Mouse (Mus musculus) CH12.LX (cell line): ENCODE measurements around the gene Ttll11.

Source experiments
- CHD2 ChIP-seq: IDR thresholded peaks from 2 replicates; pipeline ENCODE4 v1.6.1; 2011; ENCODE audit warnings: low read length, improper control_type of control experiment
- CTCF ChIP-seq, 2 experiments: IDR thresholded peaks in 1 of 2; conservative IDR thresholded peaks in 1 of 2; 2 replicates each; pipeline ENCODE4 v1.5.1; 2011 to 2012; ENCODE audit warnings: low read depth in 2 of 2, low read length in 2 of 2, improper control_type of control experiment in 1 of 2, inconsistent platforms in 1 of 2, mild to moderate bottlenecking in 1 of 2, moderate library complexity in 1 of 2
- JUND ChIP-seq: conservative IDR thresholded peaks from 2 replicates; pipeline ENCODE4 v1.6.1; 2011; ENCODE audit warnings: low read depth, low read length, improper control_type of control experiment
- MAFK ChIP-seq: IDR thresholded peaks from 2 replicates; pipeline ENCODE4 v1.6.1; 2011; ENCODE audit warnings: low read length, improper control_type of control experiment; ENCODE audit not compliant: insufficient replicate concordance
- MAX ChIP-seq: IDR thresholded peaks from 2 replicates; pipeline ENCODE4 v1.6.1; 2011; ENCODE audit warnings: low read length, improper control_type of control experiment
- MEF2A ChIP-seq: IDR thresholded peaks from 2 replicates; pipeline ENCODE4 v1.6.1; 2014; ENCODE audit warnings: low read depth, mild to moderate bottlenecking, inconsistent platforms, low read length, improper control_type of control experiment, borderline replicate concordance
- NELFE ChIP-seq: IDR thresholded peaks from 2 replicates; pipeline ENCODE4 v1.6.1; 2011; ENCODE audit warnings: low read depth, low read length, improper control_type of control experiment
- POLR2A ChIP-seq: IDR thresholded peaks from 2 replicates; pipeline ENCODE4 v1.6.1; 2011; ENCODE audit warnings: low read depth, mild to moderate bottlenecking, improper control_type of control experiment, low read length
- POLR2AphosphoS2 ChIP-seq: IDR thresholded peaks from 2 replicates; pipeline ENCODE4 v1.6.1; 2011; ENCODE audit warnings: low read depth, low read length, improper control_type of control experiment
- TCF12 ChIP-seq: IDR thresholded peaks from 2 replicates; pipeline ENCODE4 v1.6.1; 2014; ENCODE audit warnings: low read depth, mild to moderate bottlenecking, inconsistent platforms, low read length, improper control_type of control experiment
- UBTF ChIP-seq: IDR thresholded peaks from 2 replicates; pipeline ENCODE4 v1.6.1; 2012; ENCODE audit warnings: low read depth, mild to moderate bottlenecking, inconsistent platforms, low read length, improper control_type of control experiment, moderate library complexity
- USF2 ChIP-seq: conservative IDR thresholded peaks from 2 replicates; pipeline ENCODE4 v1.6.1; 2011; ENCODE audit warnings: low read depth, low read length, improper control_type of control experiment
- ZKSCAN1 ChIP-seq: IDR thresholded peaks from 2 replicates; pipeline ENCODE4 v1.6.1; 2012; ENCODE audit warnings: low read depth, inconsistent platforms, low read length, improper control_type of control experiment, borderline replicate concordance

DNA sequence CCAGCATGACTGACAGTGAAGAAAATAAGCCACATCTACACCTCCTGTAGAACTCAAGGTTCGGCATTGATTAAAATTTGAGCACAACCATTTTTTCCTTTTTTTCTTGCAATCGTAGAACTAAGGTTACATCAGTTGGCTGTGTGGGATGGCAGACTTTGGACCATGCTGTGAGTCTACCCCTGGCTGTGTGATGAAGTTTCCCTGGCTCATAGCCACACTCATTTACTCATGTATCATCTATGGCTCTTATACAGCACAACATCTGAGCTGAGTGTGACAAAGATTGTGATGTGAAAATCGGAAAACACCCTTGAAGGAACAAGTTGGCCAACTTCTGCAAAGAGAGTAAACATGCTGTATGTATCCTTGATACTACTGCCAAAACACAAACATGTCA is 56.8 kb downstream of the Ttll11 start:
- TF ChIP-seq MAFK (no peak), USF2 (no peak), NELFE (no peak), CTCF (conservative IDR thresholded peaks at IDR 0.05 in 1 of 2, IDR thresholded peaks at IDR 0.05 in 1 of 2; ENCODE audit: low read depth in 2 of 2, low read length in 2 of 2) (no peak), POLR2AphosphoS2 (no peak), POLR2A (no peak), MAX (no peak), TCF12 (no peak), UBTF (no peak), ZKSCAN1 (no peak), CHD2 (no peak), JUND (no peak), MEF2A (no peak)
